Mouse (Mus musculus): ENCODE results near the gene Fam184b. TPM values are rescaled to one million over a fixed set of nuclear protein-coding genes. Genes with fewer than 3 reads are reported as not detected.
A peak's percentile ranks its signal among the peaks of the same experiment; 100 is the strongest.
"Not testable (repeated sequence)": the region's sequence is repeated elsewhere in the genome, so short reads cannot be mapped to it uniquely, and the experiment has no call there.

The Fam184b gene
- polyA plus RNA-seq, 1 experiment from 2014 or later: 3.4 TPM

GRCm38 (mm10) chr5:45669234-45669597 lies 29.8 kb upstream of the Fam184b start:
- Histone ChIP-seq H3K4me3 (replicated peaks) (peak overlapping the region; percentile 90), H3K4me2 (peak overlapping the region; percentile 88), H3K36me3 (no peaks in the 10 kb centered on the region), H3K27me3 (replicated peaks) (no peaks in the 10 kb centered on the region), H3K4me1 (peaks cover 4% of the 10 kb centered on the region; the same call in 1 of the 2 replicates), H3K27ac (peak overlapping the region; percentile 91), H3K9ac (peak overlapping the region; percentile 69), H3K9me3 (no peaks in the 10 kb centered on the region)
- peak; percentile 41 for ATAC-seq (ENCODE audit: insufficient read depth, low FRiP score, low read depth)
- WGBS: under 1% methylated on average over 27 of the region's 27 CpGs

GRCm38 (mm10) chr5:45668831-45669230 lies 29.4 kb upstream of the Fam184b start:
- ATAC-seq (ENCODE audit: insufficient read depth, low FRiP score, low read depth): no peak
- 2% methylated on average over 3 of the region's 3 CpGs for WGBS
- H3K4me1 ChIP-seq: peaks cover 4% of the 10 kb centered on the region; the same call in 1 of the 2 replicates
- H3K27ac ChIP-seq: peak overlapping the region; percentile 91
- H3K9me3 ChIP-seq: no peaks in the 10 kb centered on the region
- H3K27me3 ChIP-seq (replicated peaks): no peaks in the 10 kb centered on the region
- peak overlapping the region; percentile 90 for H3K4me3 ChIP-seq (replicated peaks)
- H3K9ac ChIP-seq: peak overlapping the region; percentile 69
- H3K36me3 ChIP-seq: no peaks in the 10 kb centered on the region
- peak overlapping the region; percentile 88 for H3K4me2 ChIP-seq

GRCm38 (mm10) chr5:45668324-45668723 lies 28.9 kb upstream of the Fam184b start:
- ATAC-seq (ENCODE audit: insufficient read depth, low FRiP score, low read depth): no peak
- Histone ChIP-seq H3K4me3 (replicated peaks) (no peak overlapping the region), H3K27me3 (replicated peaks) (no peaks in the 10 kb centered on the region), H3K4me2 (peak overlapping the region; percentile 88), H3K9me3 (no peaks in the 10 kb centered on the region), H3K36me3 (no peaks in the 10 kb centered on the region), H3K9ac (no peak overlapping the region), H3K27ac (no peak overlapping the region), H3K4me1 (peaks cover 4% of the 10 kb centered on the region; the same call in 1 of the 2 replicates)
- 16% methylated on average over 3 of the region's 3 CpGs for WGBS

GRCm38 (mm10) chr5:45658406-45658805 lies 19.0 kb upstream of the Fam184b start:
- ATAC-seq (ENCODE audit: insufficient read depth, low FRiP score, low read depth); H3K9ac ChIP-seq; H3K27ac ChIP-seq; H3K4me3 ChIP-seq (replicated peaks); H3K27me3 ChIP-seq (replicated peaks); H3K4me2 ChIP-seq; H3K36me3 ChIP-seq; H3K4me1 ChIP-seq; H3K9me3 ChIP-seq: not testable (repeated sequence)
- 92% methylated on average over 13 of the region's 13 CpGs for WGBS

- no peak overlapping the region for H3K27ac ChIP-seq
- no peak overlapping the region for H3K4me2 ChIP-seq
- H3K27me3 ChIP-seq (replicated peaks): no peaks in the 10 kb centered on the region
- ATAC-seq (ENCODE audit: insufficient read depth, low FRiP score, low read depth): no peak
- no peak overlapping the region for H3K4me3 ChIP-seq (replicated peaks)
- WGBS: 65% methylated on average over 2 of the region's 2 CpGs
- H3K9me3 ChIP-seq: no peaks in the 10 kb centered on the region
- no peaks in the 10 kb centered on the region for H3K4me1 ChIP-seq
- no peak overlapping the region for H3K9ac ChIP-seq
- no peaks in the 10 kb centered on the region for H3K36me3 ChIP-seq
Observed at GRCm38 (mm10) chr5:45651026-45651703, 11.8 kb upstream of the Fam184b start.

- no peaks in the 10 kb centered on the region for H3K36me3 ChIP-seq
- peak overlapping the region; percentile 41; the same call in 1 of the 2 replicates for H3K9ac ChIP-seq
- ATAC-seq (ENCODE audit: insufficient read depth, low FRiP score, low read depth): no peak
Observed at GRCm38 (mm10) chr5:45639715-45640092, 290 bp upstream of the Fam184b start.

GRCm38 (mm10) chr5:45638378-45638777 lies 1.0 kb downstream of the Fam184b start:
- peaks cover 5% of the 10 kb centered on the region; the same call in 1 of the 2 replicates for H3K27me3 ChIP-seq (replicated peaks)
- no peak overlapping the region for H3K9ac ChIP-seq
- no peak overlapping the region for H3K4me3 ChIP-seq (replicated peaks)
- H3K36me3 ChIP-seq: no peaks in the 10 kb centered on the region
- WGBS: 20% methylated on average over 3 of the region's 3 CpGs
- ATAC-seq (ENCODE audit: insufficient read depth, low FRiP score, low read depth): no peak
- H3K4me2 ChIP-seq: peak overlapping the region; percentile 97; the same call in 1 of the 2 replicates
- no peaks in the 10 kb centered on the region for H3K9me3 ChIP-seq
- no peak overlapping the region for H3K27ac ChIP-seq
- peaks cover 10% of the 10 kb centered on the region; the same call in 1 of the 2 replicates for H3K4me1 ChIP-seq

More at GRCm38 (mm10) chr5:45639715-45640092, 290 bp upstream of the Fam184b start:
- Histone ChIP-seq H3K4me1 (peaks cover 10% of the 10 kb centered on the region; the same call in 1 of the 2 replicates), H3K4me3 (replicated peaks) (peak overlapping the region; percentile 58), H3K27me3 (replicated peaks) (peaks cover 5% of the 10 kb centered on the region; the same call in 1 of the 2 replicates), H3K27ac (no peak overlapping the region), H3K4me2 (peak overlapping the region; percentile 97), H3K9me3 (no peaks in the 10 kb centered on the region)
- WGBS: 1% methylated on average over 8 of the region's 8 CpGs

- no peak overlapping the region for H3K27ac ChIP-seq
- no peaks in the 10 kb centered on the region for H3K4me1 ChIP-seq
- no peaks in the 10 kb centered on the region for H3K27me3 ChIP-seq (replicated peaks)
- H3K36me3 ChIP-seq: no peaks in the 10 kb centered on the region
- ATAC-seq (ENCODE audit: insufficient read depth, low FRiP score, low read depth): no peak
- H3K9me3 ChIP-seq: no peaks in the 10 kb centered on the region; the same call in 1 of the 2 replicates
- H3K4me3 ChIP-seq (replicated peaks): no peak overlapping the region
- no peak overlapping the region for H3K9ac ChIP-seq
- H3K4me2 ChIP-seq: no peak overlapping the region
Observed at GRCm38 (mm10) chr5:45629470-45629869, 9.9 kb downstream of the Fam184b start.

GRCm38 (mm10) chr5:45627771-45628170 lies 11.6 kb downstream of the Fam184b start:
- 0 out of 2 replicates have a peak, but pooled peaks have one; percentile 27 for ATAC-seq (ENCODE audit: insufficient read depth, low FRiP score, low read depth)
- Histone ChIP-seq H3K27me3 (replicated peaks) (no peaks in the 10 kb centered on the region), H3K4me2 (no peak overlapping the region), H3K4me3 (replicated peaks) (no peak overlapping the region), H3K27ac (no peak overlapping the region), H3K36me3 (no peaks in the 10 kb centered on the region), H3K9me3 (peaks cover 2% of the 10 kb centered on the region; the same call in 1 of the 2 replicates), H3K4me1 (no peaks in the 10 kb centered on the region), H3K9ac (no peak overlapping the region)
- 47% methylated on average over 1 of the region's 1 CpGs for WGBS

GRCm38 (mm10) chr5:45621511-45621910 lies 17.9 kb downstream of the Fam184b start:
- no peak for ATAC-seq (ENCODE audit: insufficient read depth, low FRiP score, low read depth)
- Histone ChIP-seq H3K27ac (no peak overlapping the region), H3K27me3 (replicated peaks) (no peaks in the 10 kb centered on the region), H3K36me3 (no peaks in the 10 kb centered on the region), H3K4me1 (no peaks in the 10 kb centered on the region), H3K9ac (no peak overlapping the region), H3K4me2 (no peak overlapping the region), H3K9me3 (peaks cover 2% of the 10 kb centered on the region; the same call in 1 of the 2 replicates), H3K4me3 (replicated peaks) (no peak overlapping the region)
- 60% methylated on average over 3 of the region's 3 CpGs for WGBS

GRCm38 (mm10) chr5:45599056-45599455 lies 40.4 kb downstream of the Fam184b start:
- no peaks in the 10 kb centered on the region for H3K36me3 ChIP-seq
- H3K4me2 ChIP-seq: no peak overlapping the region
- no peak overlapping the region for H3K9ac ChIP-seq
- H3K9me3 ChIP-seq: no peaks in the 10 kb centered on the region
- no peak overlapping the region for H3K4me3 ChIP-seq (replicated peaks)
- no peaks in the 10 kb centered on the region for H3K27me3 ChIP-seq (replicated peaks)
- no peak for ATAC-seq (ENCODE audit: insufficient read depth, low FRiP score, low read depth)
- 75% methylated on average over 4 of the region's 4 CpGs for WGBS
- H3K27ac ChIP-seq: no peak overlapping the region
- H3K4me1 ChIP-seq: no peaks in the 10 kb centered on the region

GRCm38 (mm10) chr5:45595363-45596039 lies 43.9 kb downstream of the Fam184b start:
- Histone ChIP-seq H3K9me3 (no peaks in the 10 kb centered on the region), H3K4me1 (no peaks in the 10 kb centered on the region), H3K27me3 (replicated peaks) (no peaks in the 10 kb centered on the region), H3K36me3 (no peaks in the 10 kb centered on the region), H3K27ac (no peak overlapping the region), H3K9ac (no peak overlapping the region), H3K4me2 (no peak overlapping the region), H3K4me3 (replicated peaks) (no peak overlapping the region)
- no peak for ATAC-seq (ENCODE audit: insufficient read depth, low FRiP score, low read depth)
- WGBS: 69% methylated on average over 3 of the region's 3 CpGs

Data from stomach, embryonic 15.5 days (tissue).